Mouse (Mus musculus) hindbrain, embryonic 10.5 days (tissue): Measurements from ENCODE around the gene Gm3250. TPM values are rescaled to one million over a fixed set of nuclear protein-coding genes. Genes with fewer than 3 reads are reported as not detected.
A peak's percentile ranks its signal among the peaks of the same experiment; 100 is the strongest.
"Not testable (repeated sequence)": the region's sequence is repeated elsewhere in the genome, so short reads cannot be mapped to it uniquely, and the experiment has no call there.

Experiments
- DNase-seq: peaks from one replicate; pipeline ENCODE4 v3.0.0-alpha.2; 2017; ENCODE audit warnings: low spot score
- H3K27ac ChIP-seq: fragments of 300-500 bp; sonication (generic); 2 replicates; pipeline ENCODE4 v1.5.1; 2016; ENCODE audit warnings: mild to moderate bottlenecking, moderate library complexity
- H3K27me3 ChIP-seq: fragments of 300-500 bp; sonication (generic); 2 replicates; pipeline ENCODE4 v1.6.1; 2016; ENCODE audit warnings: mild to moderate bottlenecking; ENCODE audit not compliant: poor library complexity, insufficient read depth, severe bottlenecking
- H3K36me3 ChIP-seq: fragments of 300-500 bp; sonication (generic); 2 replicates; pipeline ENCODE4 v1.6.1; 2016; ENCODE audit warnings: mild to moderate bottlenecking, moderate library complexity
- H3K4me1 ChIP-seq: fragments of 300-500 bp; sonication (generic); replicated peaks from 2 replicates; pipeline ENCODE4 v1.6.1; 2016; ENCODE audit warnings: mild to moderate bottlenecking
- H3K4me3 ChIP-seq: fragments of 300-500 bp; sonication (generic); 2 replicates; pipeline ENCODE4 v1.5.1; 2016; ENCODE audit warnings: mild to moderate bottlenecking, moderate library complexity
- H3K9me3 ChIP-seq: fragments of 300-500 bp; sonication (generic); 2 replicates; pipeline ENCODE4 v1.6.1; 2016; ENCODE audit warnings: mild to moderate bottlenecking, moderate library complexity
- WGBS: fragments of 180-500 bp; shearing (Covaris S2); methylation state at CpG from one replicate; pipeline ENCODE4 v1.1.7; 2016; 5-methylcytosine and 5-hydroxymethylcytosine counted together
- polyA plus RNA-seq: library from polyadenylated mRNA; unstranded; fragments of >200 nt; fragmentation: Nextera tagmentation; extraction: Ambion mirVana; gene quantifications from 2 replicates; pipeline ENCODE4 v1.2.1, GENCODE M21; 2016

The Gm3250 gene
- polyA plus RNA-seq, result not detected in 2 replicates

- H3K9me3 ChIP-seq, H3K27me3 ChIP-seq, H3K4me1 ChIP-seq, H3K27ac ChIP-seq, H3K36me3 ChIP-seq, H3K4me3 ChIP-seq, DNase-seq: not testable (repeated sequence)
- WGBS, result 65% methylated on average over 1 of the region's 1 CpGs
Observed at GRCm38 (mm10) chr10:77782442-77782841, at the start of gene Gm3250. Gene Gm3250 (minus strand): TSS chr10:77782542.

GRCm38 (mm10) chr10:77826951-77827350, 44.6 kb upstream of the Gm3250 start, which contains the start of gene Krtap10-4:
Gene Krtap10-4 (minus strand): TSS chr10:77827095.
- no peak for DNase-seq
- Histone ChIP-seq H3K4me1 (no peaks in the 10 kb centered on the region), H3K27ac (no peak within 1 kb of the TSS), H3K4me3 (no peak within 1 kb of the TSS), H3K9me3 (peaks cover 5% of the 10 kb centered on the region; the same call in 1 of the 2 replicates), H3K27me3 (no peaks in the 10 kb centered on the region), H3K36me3 (no peaks in the 10 kb centered on the region)
- WGBS, result 67% methylated on average over 6 of the region's 6 CpGs

GRCm38 (mm10) chr10:77819203-77819602, 36.9 kb upstream of the Gm3250 start:
- WGBS, result 40% methylated on average over 4 of the region's 4 CpGs
- H3K27me3 ChIP-seq, result no peaks in the 10 kb centered on the region
- H3K36me3 ChIP-seq, result no peaks in the 10 kb centered on the region
- H3K4me3 ChIP-seq, result no peak overlapping the region
- peaks cover 5% of the 10 kb centered on the region; the same call in 1 of the 2 replicates for H3K9me3 ChIP-seq
- peaks cover 7% of the 10 kb centered on the region; the same call in 1 of the 2 replicates for H3K4me1 ChIP-seq
- no peak overlapping the region for H3K27ac ChIP-seq
- DNase-seq, result no peak

GRCm38 (mm10) chr10:77818523-77818922, 36.2 kb upstream of the Gm3250 start:
- WGBS, result 93% methylated on average over 4 of the region's 4 CpGs
- no peak for DNase-seq
- Histone ChIP-seq H3K9me3 (no peaks in the 10 kb centered on the region), H3K36me3 (no peaks in the 10 kb centered on the region), H3K4me3 (no peak overlapping the region), H3K27ac (no peak overlapping the region), H3K4me1 (peaks cover 7% of the 10 kb centered on the region; the same call in 1 of the 2 replicates), H3K27me3 (no peaks in the 10 kb centered on the region)

GRCm38 (mm10) chr10:77815514-77815913, 33.2 kb upstream of the Gm3250 start:
- peak; percentile 33 for DNase-seq
- 31% methylated on average over 5 of the region's 5 CpGs for WGBS

GRCm38 (mm10) chr10:77814382-77814781, 32.0 kb upstream of the Gm3250 start, which contains the start of gene Gm2696:
Gene Gm2696 (plus strand): TSS chr10:77814682.
- no peak for DNase-seq
- Histone ChIP-seq H3K27ac (0 out of 2 replicates have a peak within 1 kb of the TSS, but pooled peaks have one; percentile 35), H3K36me3 (no peaks in the 10 kb centered on the region), H3K4me1 (peaks cover 7% of the 10 kb centered on the region; the same call in 1 of the 2 replicates), H3K9me3 (peaks cover 3% of the 10 kb centered on the region; the same call in 1 of the 2 replicates), H3K27me3 (no peaks in the 10 kb centered on the region), H3K4me3 (no peak within 1 kb of the TSS)
- 57% methylated on average over 4 of the region's 4 CpGs for WGBS

More at GRCm38 (mm10) chr10:77815514-77815913, 33.2 kb upstream of the Gm3250 start:
- no peak overlapping the region for H3K4me3 ChIP-seq
- H3K4me1 ChIP-seq, result peaks cover 7% of the 10 kb centered on the region; the same call in 1 of the 2 replicates
- no peaks in the 10 kb centered on the region for H3K27me3 ChIP-seq
- 0 out of 2 replicates have a peak overlapping the region, but pooled peaks have one; percentile 35 for H3K27ac ChIP-seq
- H3K36me3 ChIP-seq, result no peaks in the 10 kb centered on the region
- H3K9me3 ChIP-seq, result no peaks in the 10 kb centered on the region

- Histone ChIP-seq H3K4me1 (peaks cover 7% of the 10 kb centered on the region; the same call in 1 of the 2 replicates), H3K4me3 (no peak within 1 kb of the TSS), H3K27ac (no peak within 1 kb of the TSS), H3K9me3 (peaks cover 9% of the 10 kb centered on the region), H3K36me3 (no peaks in the 10 kb centered on the region), H3K27me3 (no peaks in the 10 kb centered on the region)
- WGBS, result 72% methylated on average over 5 of the region's 5 CpGs
- no peak for DNase-seq
Observed at GRCm38 (mm10) chr10:77811743-77812142, 29.4 kb upstream of the Gm3250 start, which contains the start of gene Gm9507. Gene Gm9507 (minus strand): TSS chr10:77811843.

- no peak for DNase-seq
- 82% methylated on average over 3 of the region's 3 CpGs for WGBS
- H3K4me1 ChIP-seq, result peaks cover 3% of the 10 kb centered on the region
Observed at GRCm38 (mm10) chr10:77804095-77804494, 21.8 kb upstream of the Gm3250 start.

GRCm38 (mm10) chr10:77798921-77799508, 16.7 kb upstream of the Gm3250 start, which contains the start of gene Gm19668:
Gene Gm19668 (minus strand): TSS chr10:77799133.
- H3K27me3 ChIP-seq, result no peaks in the 10 kb centered on the region
- WGBS, result 54% methylated on average over 8 of the region's 8 CpGs
- peak within 1 kb of the TSS; percentile 74 for H3K27ac ChIP-seq
- H3K36me3 ChIP-seq, result no peaks in the 10 kb centered on the region
- H3K4me3 ChIP-seq, result no peak within 1 kb of the TSS
- DNase-seq, result no peak
- H3K9me3 ChIP-seq, result no peaks in the 10 kb centered on the region
- H3K4me1 ChIP-seq, result peaks cover 29% of the 10 kb centered on the region

More at GRCm38 (mm10) chr10:77804095-77804494, 21.8 kb upstream of the Gm3250 start:
- Histone ChIP-seq H3K27ac (no peak overlapping the region), H3K27me3 (no peaks in the 10 kb centered on the region), H3K4me3 (no peak overlapping the region), H3K9me3 (peaks cover 6% of the 10 kb centered on the region; the same call in 1 of the 2 replicates), H3K36me3 (no peaks in the 10 kb centered on the region)

- not testable (repeated sequence) for H3K27me3 ChIP-seq
Observed at GRCm38 (mm10) chr10:77798164-77798920, 16.0 kb upstream of the Gm3250 start.

GRCm38 (mm10) chr10:77797677-77798076, 15.3 kb upstream of the Gm3250 start:
- DNase-seq, result no peak
- Histone ChIP-seq H3K9me3 (no peaks in the 10 kb centered on the region), H3K27me3 (no peaks in the 10 kb centered on the region), H3K36me3 (no peaks in the 10 kb centered on the region), H3K27ac (peak overlapping the region; percentile 74), H3K4me1 (peaks cover 37% of the 10 kb centered on the region), H3K4me3 (no peak overlapping the region)
- WGBS, result 15% methylated on average over 3 of the region's 3 CpGs

More at GRCm38 (mm10) chr10:77798164-77798920, 16.0 kb upstream of the Gm3250 start:
- H3K9me3 ChIP-seq, H3K4me3 ChIP-seq, H3K36me3 ChIP-seq, DNase-seq: not testable (repeated sequence)
- H3K27ac ChIP-seq, result peak overlapping the region; percentile 74
- 39% methylated on average over 3 of the region's 3 CpGs for WGBS
- H3K4me1 ChIP-seq, result peaks cover 35% of the 10 kb centered on the region

GRCm38 (mm10) chr10:77794976-77795375, 12.6 kb upstream of the Gm3250 start, which contains the start of gene Gm9639:
Gene Gm9639 (minus strand): TSS chr10:77795076.
- Histone ChIP-seq H3K36me3 (no peaks in the 10 kb centered on the region), H3K4me3 (no peak within 1 kb of the TSS), H3K27me3 (no peaks in the 10 kb centered on the region), H3K9me3 (no peaks in the 10 kb centered on the region), H3K4me1 (peaks cover 37% of the 10 kb centered on the region), H3K27ac (peak within 1 kb of the TSS; percentile 69; the same call in 1 of the 2 replicates)
- no peak for DNase-seq
- 46% methylated on average over 2 of the region's 2 CpGs for WGBS
